Mouse (Mus musculus): ENCODE data around the gene Zfp87.

Zfp87 gene

DNA sequence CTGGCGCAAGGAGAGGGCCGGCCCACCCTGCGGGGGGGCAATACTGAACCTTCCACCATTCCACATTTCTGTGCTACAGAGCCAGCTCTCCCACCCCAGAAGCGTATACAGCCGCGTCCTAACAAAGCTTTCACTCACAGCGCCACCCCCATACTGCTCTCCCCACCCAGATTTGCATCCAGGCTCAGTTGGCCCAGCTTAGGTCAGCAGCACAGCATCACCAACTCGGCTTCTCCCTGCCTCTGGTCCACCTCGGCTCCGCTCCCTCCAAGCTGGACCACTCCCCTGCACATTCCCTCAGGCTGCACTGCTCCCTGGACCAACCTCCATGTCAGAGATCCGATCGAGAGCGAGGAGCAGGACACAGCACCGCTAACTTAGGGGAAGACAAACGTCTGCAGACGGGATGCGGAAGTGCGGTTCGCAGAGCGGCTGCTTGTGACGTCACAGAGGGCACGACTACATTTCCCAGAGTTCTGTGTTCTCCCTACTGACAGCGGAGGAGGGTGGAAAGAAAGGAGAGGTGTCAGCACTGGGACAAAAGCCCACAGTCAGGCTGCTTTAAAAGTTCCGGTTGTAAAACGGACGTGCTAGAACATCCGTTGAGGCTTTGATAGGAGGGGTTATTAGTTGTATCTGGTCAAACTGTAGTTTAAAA, at the start of gene Zfp87, which contains the start of gene Gm26965:
Gene Zfp87, minus strand, starts transcription at position 425 of the 658 bp plus-strand sequence.
Gene Gm26965, minus strand, starts transcription at position 399 of the 658 bp plus-strand sequence.
- in situ Hi-C loops (cut with MboI; ENCODE audit: unreplicated experiment in 2 of 2): no loop called here

DNA sequence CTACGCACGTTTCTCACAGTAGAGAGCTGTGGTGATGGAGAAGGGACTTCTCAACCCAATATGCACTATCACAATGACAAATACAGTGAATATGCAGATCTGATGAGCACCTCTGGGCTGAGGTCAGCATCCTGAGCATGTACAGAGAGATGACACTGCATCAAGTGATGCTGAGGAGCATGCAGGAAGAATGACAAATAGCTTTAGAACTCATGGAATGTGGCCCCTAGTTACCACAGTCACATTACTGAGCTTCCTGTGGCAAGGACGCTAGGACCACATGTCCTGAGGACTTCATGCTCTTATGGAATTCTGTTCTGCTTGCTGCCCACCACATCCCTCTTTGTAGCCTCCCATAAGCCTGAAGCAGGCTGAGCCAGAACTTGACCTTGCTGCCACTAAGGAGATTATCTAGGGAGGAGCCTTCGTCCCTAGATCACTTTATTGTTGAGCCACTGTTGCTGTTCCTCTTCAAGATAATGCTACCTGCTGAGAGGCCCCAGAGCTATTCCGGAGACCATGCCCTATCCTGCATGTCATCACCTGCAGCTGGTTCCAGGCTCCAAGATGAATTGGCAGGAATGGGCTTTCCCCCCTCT, 46.7 kb upstream of the Zfp87 start:
- in situ Hi-C loops (cut with MboI; ENCODE audit: unreplicated experiment in 2 of 2): no loop called here

DNA sequence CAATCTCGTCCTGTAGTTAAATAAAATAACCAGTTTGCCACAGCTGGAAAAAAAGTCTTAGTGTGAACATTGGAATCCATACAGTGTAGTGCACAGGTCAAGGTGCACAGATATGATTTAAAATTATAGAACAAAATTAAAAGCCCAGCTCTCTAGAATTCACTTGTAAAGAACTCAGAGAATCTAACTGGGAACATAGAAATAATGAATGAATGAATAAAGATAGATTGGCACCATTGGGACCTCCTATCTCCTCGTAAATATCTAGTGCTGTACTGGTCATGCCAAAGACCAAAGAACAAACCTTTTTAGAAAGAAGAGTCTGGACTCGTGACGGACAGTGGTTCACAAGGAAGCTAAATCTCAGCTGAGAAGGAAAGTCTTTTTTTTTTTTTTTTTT, 27.8 kb upstream of the Zfp87 start, which contains the start of gene Zfp748:
Gene Zfp748, minus strand, starts transcription at position 101 of the 400 bp plus-strand sequence.
- in situ Hi-C loops (cut with MboI; ENCODE audit: unreplicated experiment in 2 of 2): no loop called here

DNA sequence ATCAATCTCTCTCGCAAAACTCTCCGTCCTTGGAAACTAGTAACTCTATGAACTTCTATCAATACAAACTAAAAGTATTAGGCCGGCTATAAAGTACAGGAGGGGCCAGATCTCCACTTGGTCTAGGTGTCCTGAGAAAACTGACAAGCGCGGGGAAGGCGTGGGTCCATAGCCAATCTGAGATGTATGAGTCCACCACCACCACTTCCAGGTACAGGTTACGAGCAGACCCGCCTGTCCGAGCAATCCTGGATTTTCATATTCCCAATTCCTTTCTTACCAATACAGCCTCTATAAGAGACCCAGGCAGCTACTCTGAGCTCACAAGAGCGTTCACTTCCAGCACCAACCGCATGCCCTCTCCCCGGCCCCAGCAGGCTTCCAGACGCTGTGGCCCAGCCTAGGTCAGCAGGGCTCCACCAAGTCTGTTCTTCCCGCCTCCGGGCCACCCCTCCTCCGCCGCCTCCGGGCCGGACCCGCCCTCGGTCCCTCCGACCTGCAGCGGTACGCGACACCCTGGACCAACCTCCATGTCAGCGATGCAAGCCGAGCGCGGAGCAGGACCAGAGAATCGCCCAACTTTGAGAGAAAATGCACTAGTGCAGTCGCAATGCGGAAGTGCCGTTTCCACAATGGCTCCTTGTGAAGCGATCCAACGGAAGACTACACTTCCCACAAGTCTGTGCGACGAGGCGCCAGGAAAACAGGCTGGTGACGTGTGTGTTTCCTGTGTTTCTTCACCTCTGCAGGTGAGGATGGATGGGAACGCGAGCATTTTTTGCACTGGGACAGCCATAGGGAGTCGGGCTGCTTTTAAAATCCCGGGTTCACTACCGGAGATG, 26.7 kb upstream of the Zfp87 start:
- in situ Hi-C loops (cut with MboI; ENCODE audit: unreplicated experiment in 2 of 2): no loop called here

DNA sequence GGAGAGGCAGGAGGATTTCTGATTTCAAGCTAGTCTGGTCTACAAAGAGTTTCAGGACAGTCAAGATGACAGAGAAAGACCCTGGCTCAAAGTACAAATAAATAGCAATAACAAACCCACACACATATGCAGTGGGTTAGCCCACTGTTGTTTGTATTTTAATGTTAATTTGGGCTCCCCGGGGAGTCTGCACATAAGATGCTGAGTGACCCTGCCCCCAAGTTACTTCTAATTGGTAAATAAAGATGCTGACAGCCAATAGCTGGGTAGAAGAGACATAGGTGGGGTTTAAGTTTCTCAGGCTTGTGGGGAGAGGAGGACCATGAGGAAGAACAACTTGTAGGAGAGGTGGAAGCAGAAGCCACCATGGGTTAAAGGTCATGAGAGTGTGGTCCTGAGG, 20.0 kb upstream of the Zfp87 start:
- in situ Hi-C loops (cut with MboI; ENCODE audit: unreplicated experiment in 2 of 2): no loop called here

DNA sequence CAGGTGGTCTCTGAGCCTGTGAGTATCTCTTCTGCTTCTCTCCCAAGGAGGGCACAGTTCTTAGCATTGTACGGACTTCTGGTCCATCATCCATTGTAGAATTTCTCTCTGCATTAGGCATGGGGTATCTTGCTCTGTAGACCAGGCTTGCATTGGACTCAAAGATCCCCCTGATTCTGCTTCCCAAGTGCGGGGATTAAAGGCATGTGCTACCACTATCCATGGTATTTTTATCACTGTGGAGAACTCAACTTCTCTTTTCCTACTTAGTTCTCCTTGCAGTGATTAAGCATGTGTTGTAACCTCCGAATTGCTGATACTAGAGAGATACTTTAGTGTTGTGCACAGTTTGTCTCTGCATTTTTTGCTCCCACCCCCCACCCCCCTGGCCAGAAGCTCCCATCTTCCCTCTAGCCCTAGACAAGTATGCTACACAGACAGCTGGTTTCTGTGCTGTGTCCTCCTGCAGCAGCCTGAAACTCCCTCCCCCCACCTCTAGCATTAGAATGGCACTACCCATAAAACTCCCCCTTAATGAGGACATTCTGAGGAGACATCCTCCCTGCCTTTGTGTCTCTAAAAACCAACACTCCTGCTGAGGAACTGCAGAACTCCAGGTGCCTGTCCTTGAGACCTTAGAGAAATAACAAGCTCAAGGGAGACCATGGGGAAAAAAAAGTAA, 1.2 kb upstream of the Zfp87 start:
- in situ Hi-C loops (cut with MboI; ENCODE audit: unreplicated experiment in 2 of 2): no loop called here

DNA sequence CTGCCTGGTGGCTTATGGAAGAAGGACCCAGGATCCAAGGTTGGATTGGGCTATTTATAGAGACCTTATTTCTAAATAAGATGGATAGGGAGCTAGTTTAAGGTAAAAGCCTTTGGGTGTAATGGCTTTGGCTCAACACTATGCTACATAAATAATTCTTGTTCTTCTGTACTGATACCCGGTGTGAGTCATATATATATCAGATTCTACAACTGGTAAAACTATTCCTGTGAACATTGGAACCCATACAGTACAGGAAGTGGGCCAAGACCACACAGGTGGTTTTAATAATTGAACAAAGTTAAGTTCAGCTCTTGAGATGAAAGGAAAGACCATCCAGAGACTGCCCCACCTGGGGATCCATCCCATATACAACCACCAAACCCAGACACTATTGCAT, 25.1 kb downstream of the Zfp87 start:
- in situ Hi-C loops (cut with MboI; ENCODE audit: unreplicated experiment in 2 of 2): no loop called here

DNA sequence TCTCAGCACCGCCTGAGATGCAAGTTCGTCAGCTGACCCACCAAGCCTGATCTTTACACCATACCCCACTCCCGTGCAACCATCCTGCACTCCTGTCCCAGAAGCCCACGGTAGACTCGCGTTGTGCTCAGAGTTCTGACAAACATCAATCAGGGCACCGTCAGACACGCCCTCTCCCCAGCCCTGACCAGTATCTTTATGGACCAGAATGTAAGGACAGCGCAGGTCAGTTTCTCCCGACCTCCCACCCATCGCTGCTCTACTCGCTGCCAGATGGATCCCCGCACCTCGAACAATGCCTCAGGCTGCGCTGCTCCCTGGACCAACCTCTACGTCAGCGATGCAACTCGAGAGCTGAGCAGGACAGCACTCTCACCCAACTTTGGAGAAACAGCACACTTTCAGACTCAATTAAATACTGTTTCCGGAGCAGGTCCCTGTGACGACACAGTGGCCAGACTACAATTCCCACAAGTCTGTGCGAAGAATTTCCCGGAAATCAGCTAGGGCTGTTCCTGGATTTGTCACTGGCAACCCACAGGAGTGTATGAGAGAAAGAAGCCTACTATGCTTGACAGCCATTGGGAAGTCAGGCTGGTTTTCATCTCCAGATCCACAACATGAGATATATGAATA, 25.8 kb downstream of the Zfp87 start, which contains the start of gene Zfp58:
Gene Zfp58, minus strand, starts transcription at position 472 of the 636 bp plus-strand sequence.
- in situ Hi-C loops (cut with MboI; ENCODE audit: unreplicated experiment in 2 of 2): no loop called here

DNA sequence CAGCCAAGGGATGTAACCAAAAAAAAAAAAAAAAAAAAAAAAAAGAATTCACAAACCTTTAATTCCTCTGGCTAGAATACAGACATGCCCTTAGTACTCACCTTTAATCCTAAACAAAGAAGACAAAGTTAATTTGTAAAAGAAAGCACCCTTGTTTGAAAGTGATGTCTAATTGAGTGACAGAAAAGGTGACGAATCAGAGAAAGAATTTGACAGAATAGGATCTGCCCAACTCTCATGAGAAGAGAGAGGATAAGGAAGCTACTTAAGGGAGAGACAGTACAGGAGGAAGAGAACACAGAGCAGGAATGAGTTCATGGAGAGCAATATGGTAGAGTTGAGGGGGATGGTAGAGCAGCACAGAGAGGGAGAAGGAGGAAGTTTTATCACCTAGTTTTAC, 30.3 kb downstream of the Zfp87 start:
- in situ Hi-C loops (cut with MboI; ENCODE audit: unreplicated experiment in 2 of 2): no loop called here

DNA sequence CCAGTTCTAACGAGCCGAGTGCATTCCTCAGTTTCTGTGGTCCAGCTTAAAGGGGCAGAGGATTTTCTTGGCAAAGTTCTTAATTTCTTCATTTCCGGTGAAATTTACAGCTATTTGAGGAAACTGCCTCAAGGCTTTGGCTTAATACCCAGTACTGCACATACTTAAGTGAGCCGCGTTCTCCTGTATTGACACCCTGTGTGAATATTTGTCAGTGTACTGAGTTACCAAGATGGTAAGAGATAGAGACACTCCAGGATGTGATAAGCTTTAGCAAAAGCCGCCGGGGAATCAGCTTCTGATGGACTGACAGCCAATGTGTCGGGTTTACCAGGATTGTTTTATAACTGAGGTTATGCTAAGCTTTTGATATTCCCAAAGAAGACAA, 41.6 kb downstream of the Zfp87 start:
- in situ Hi-C loops (cut with MboI; ENCODE audit: unreplicated experiment in 2 of 2): no loop called here

DNA sequence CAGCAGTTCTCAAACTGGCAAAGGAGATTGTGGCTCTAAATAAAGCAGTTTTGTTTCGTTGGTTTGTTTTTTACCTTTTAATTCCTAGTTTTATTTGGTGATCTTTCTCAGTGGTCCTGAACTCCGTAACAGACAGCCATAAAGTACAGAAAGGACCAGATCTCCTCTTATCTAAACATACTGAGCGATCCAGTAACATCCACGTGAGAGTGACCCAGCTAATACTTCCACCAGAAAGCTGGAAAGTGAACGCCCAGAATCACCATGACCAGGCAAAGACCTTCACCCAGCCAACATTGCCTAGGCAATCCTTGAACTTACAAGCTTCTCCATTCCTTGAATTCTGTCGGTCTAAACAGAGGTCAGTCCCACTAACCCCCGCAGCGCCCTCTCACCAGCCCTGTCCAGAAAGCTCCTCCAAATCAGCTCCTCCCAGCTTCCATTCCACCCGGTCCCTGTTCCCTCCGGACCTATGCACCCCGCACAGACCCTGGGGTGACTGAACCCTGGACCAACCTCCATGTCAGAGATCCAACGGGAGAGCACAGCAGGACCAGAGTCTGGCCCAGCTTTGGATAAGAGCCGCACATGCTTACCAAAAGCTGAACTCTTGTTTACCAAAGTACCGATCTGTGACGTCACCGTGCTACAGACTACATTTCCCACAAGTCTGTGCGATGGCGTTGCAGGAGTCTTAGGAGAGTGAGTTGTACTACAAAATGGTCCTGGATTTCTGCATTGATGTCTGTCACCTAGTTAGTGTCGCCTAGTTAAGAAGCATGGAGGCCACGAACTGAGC, 42.2 kb downstream of the Zfp87 start, which contains the start of gene Zfp874b:
Gene Zfp874b, minus strand, starts transcription at position 634 of the 799 bp plus-strand sequence.
- in situ Hi-C loops (cut with MboI; ENCODE audit: unreplicated experiment in 2 of 2): no loop called here

DNA sequence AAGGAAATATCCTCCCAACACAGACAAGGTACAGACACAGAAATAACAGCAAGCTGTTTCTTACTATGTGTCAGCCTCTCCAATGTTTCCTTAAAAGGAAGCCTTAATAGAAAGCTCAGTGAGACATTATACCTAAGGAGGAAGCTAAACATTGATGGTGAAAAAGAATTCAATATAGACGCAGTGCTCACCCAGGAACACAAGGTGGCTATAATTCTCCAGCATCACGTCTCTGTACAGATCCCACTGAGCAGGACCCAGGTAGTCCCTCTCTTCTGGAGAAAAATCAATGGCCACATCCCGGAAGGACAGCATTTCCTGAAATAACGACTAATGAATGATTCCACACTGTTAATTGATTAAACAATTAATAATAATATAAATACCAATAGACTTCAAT, 44.4 kb downstream of the Zfp87 start:
- in situ Hi-C loops (cut with MboI; ENCODE audit: unreplicated experiment in 2 of 2): no loop called here

DNA sequence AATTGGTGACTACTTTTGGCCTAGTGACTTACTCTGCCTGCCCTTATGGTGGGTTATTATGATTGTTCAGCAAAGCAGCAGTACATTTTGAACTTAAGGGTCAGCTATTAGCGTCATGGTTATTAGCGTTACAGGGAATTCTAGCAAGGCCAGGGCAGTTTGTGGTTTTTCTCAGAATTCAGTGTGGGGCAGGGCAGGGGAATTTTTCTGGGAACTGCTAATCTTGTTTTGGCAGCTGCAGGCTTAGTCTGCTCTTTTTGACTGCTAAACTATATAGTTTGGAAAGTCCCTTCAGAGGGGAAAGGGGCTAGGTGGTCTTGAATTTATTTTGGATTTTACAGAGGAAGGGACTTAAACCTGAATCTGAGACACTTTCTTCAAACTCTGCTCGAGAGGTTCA, 56.7 kb downstream of the Zfp87 start:
- in situ Hi-C loops (cut with MboI; ENCODE audit: unreplicated experiment in 2 of 2): no loop called here
